Mouse (Mus musculus) heart, embryonic 13.5 days (tissue): ENCODE results near the gene Rasa4. TPM values are rescaled to one million over a fixed set of nuclear protein-coding genes. Genes with fewer than 3 reads are reported as not detected.

Experiments
- ATAC-seq: fragments of 200-750 bp; cut with Nextera tagmentation; 2 replicates; pipeline ENCODE4 v1.8.0; 2017; ENCODE audit warnings: moderate TSS enrichment; ENCODE audit not compliant: insufficient number of reproducible peaks, low FRiP score, low TSS enrichment; ENCODE audit errors: extremely low read depth
- H3K27ac ChIP-seq: fragments of 300-500 bp; sonication (generic); replicated peaks from 2 replicates; pipeline ENCODE4 v1.5.1; 2015; ENCODE audit warnings: moderate library complexity, mild to moderate bottlenecking, inconsistent platforms
- H3K27me3 ChIP-seq: fragments of 300-500 bp; sonication (generic); replicated peaks from 2 replicates; pipeline ENCODE4 v1.6.1; 2015; ENCODE audit warnings: mild to moderate bottlenecking, inconsistent platforms
- H3K36me3 ChIP-seq: fragments of 300-500 bp; sonication (generic); 2 replicates; pipeline ENCODE4 v1.6.1; 2015; ENCODE audit warnings: mild to moderate bottlenecking, inconsistent platforms
- H3K4me1 ChIP-seq: fragments of 300-500 bp; sonication (generic); 2 replicates; pipeline ENCODE4 v1.6.1; 2015; ENCODE audit warnings: inconsistent platforms
- H3K4me2 ChIP-seq: fragments of 300-500 bp; sonication (generic); 2 replicates; pipeline ENCODE4 v1.6.1; 2015; ENCODE audit warnings: inconsistent platforms, mild to moderate bottlenecking, moderate library complexity
- H3K4me3 ChIP-seq: fragments of 300-500 bp; sonication (generic); 2 replicates; pipeline ENCODE4 v1.5.1; 2015; ENCODE audit warnings: moderate library complexity, mild to moderate bottlenecking, inconsistent platforms
- H3K9ac ChIP-seq: fragments of 300-500 bp; sonication (generic); 2 replicates; pipeline ENCODE4 v1.6.1; 2015; ENCODE audit warnings: inconsistent platforms, mild to moderate bottlenecking, moderate library complexity
- H3K9me3 ChIP-seq: fragments of 300-500 bp; sonication (generic); 2 replicates; pipeline ENCODE4 v1.6.1; 2016; ENCODE audit warnings: inconsistent platforms
- WGBS: fragments of 180-500 bp; shearing (Covaris S2); methylation state at CpG from one replicate; pipeline ENCODE4 v1.1.7; 2015; ENCODE audit warnings: mixed read lengths; 5-methylcytosine and 5-hydroxymethylcytosine counted together
- polyA plus RNA-seq: library from polyadenylated mRNA; unstranded; fragments of >200 nt; fragmentation: Nextera tagmentation; extraction: Ambion mirVana; gene quantifications from 2 replicates; pipeline ENCODE4 v1.2.1, GENCODE M21; 2015

Rasa4 gene
- 1.6 TPM in 2 replicates for polyA plus RNA-seq

DNA sequence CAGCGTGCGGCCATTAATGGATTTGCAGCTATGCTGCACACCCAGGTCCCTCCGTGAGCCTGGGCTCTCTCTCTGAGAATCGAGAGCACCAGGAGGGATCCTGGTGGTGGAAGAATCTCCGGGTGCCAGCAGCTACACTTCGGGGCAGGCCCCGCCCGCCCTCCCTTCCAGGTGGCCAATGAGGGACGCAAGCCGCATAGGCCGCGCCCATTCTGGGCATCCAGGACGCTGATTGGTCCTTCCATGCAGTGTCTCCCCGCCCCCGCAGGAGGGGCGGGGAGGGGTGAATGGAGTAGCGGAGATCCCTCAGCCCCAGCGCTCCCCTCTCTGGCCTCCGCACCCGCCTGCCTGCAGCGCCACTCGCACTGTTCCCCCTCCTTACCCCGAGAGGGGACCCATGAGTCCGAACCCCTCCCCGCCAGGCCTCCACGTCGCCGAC is at the start of gene Rasa4:
Gene Rasa4 (plus strand): TSS at position 248 of the 439 bp plus-strand sequence.
- Histone ChIP-seq H3K4me3 (peak within 1 kb of the TSS; percentile 60), H3K9ac (peak within 1 kb of the TSS; percentile 79), H3K27ac (no peak within 1 kb of the TSS), H3K9me3 (no peaks in the 10 kb centered on the region), H3K27me3 (peaks cover 49% of the 10 kb centered on the region), H3K36me3 (no peaks in the 10 kb centered on the region), H3K4me1 (peaks cover 12% of the 10 kb centered on the region), H3K4me2 (peak within 1 kb of the TSS; percentile 93)
- WGBS, result under 1% methylated on average over 27 of the region's 28 CpGs
- ATAC-seq, result peak; percentile 95

DNA sequence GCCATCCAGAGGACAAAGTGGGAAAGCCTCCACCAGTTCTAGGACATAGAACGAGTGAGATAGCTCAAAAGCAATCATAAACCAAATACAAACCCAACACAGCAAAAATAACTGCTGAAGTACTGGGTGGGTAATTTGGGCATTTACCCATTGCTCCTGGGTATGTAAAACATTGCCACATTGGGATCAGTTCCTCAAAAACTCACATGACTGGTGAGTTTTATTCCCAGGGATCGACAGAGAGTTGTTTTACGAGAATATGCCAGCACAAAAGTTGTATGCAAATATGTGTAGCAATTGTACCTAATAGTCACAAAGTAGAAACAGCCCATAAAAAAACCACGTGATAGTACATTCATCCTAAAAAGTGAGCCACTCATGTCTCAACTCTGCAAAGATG is 48.8 kb upstream of the Rasa4 start:
- Histone ChIP-seq H3K4me2 (no peak overlapping the region), H3K36me3 (peaks cover 32% of the 10 kb centered on the region), H3K27ac (no peak overlapping the region), H3K27me3 (0 out of 2 replicates have a peak, but pooled peaks cover 7% of the 10 kb centered on the region), H3K4me1 (0 out of 2 replicates have a peak, but pooled peaks cover 5% of the 10 kb centered on the region), H3K4me3 (no peak overlapping the region), H3K9me3 (no peaks in the 10 kb centered on the region), H3K9ac (no peak overlapping the region)
- ATAC-seq, result no peak
- 71% methylated on average over 4 of the region's 4 CpGs for WGBS

DNA sequence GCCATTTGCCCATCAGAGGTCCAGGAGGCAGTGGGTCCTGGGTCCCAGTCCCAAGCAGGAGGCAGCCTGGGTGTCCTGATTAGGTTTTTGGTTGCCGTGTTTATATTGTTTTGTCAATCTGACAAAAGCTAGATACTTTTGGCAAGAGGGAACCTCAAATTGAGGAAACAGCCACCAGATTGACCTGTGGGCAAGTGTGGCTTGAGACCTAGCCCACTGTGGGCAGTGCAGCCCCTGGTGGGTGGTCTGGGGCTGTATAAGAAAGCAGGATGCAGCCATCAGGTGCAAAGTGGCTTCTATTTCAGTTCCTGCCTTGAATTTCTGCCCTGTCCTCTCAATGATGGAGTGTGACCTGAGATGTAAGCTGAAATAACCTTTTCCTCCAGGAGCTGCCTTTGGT is 48.4 kb upstream of the Rasa4 start:
- 76% methylated on average over 1 of the region's 1 CpGs for WGBS

DNA sequence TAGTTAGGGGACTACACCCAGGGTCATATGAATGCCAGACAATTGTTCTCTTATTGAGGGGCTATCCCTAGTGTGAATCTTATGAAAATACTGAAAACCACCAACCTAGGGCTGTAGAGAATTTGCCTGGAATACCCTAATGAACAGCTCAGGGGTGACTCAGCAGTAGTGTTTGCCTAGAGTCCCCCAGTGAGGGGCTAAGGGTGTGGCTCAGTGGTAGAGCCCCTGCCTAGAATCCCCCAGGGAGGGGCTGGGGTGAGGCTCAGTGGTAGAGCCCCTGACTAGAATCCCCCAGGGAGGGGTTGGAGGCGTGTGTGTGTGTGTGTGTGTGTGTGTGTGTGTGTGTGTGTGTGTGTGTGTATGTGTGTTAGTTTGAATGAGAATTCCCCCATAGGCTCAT is 47.0 kb upstream of the Rasa4 start:
- 0 out of 2 replicates have a peak, but pooled peaks cover 7% of the 10 kb centered on the region for H3K27me3 ChIP-seq
- H3K4me2 ChIP-seq, result no peak overlapping the region
- 80% methylated on average over 1 of the region's 1 CpGs for WGBS
- no peak overlapping the region for H3K4me3 ChIP-seq
- H3K27ac ChIP-seq, result no peak overlapping the region
- H3K9ac ChIP-seq, result no peak overlapping the region
- ATAC-seq, result no peak
- 0 out of 2 replicates have a peak, but pooled peaks cover 6% of the 10 kb centered on the region for H3K4me1 ChIP-seq
- H3K36me3 ChIP-seq, result peaks cover 14% of the 10 kb centered on the region
- H3K9me3 ChIP-seq, result no peaks in the 10 kb centered on the region

More for the DNA sequence above, 48.4 kb upstream of the Rasa4 start:
- Histone ChIP-seq H3K27me3 (0 out of 2 replicates have a peak, but pooled peaks cover 7% of the 10 kb centered on the region), H3K9me3 (no peaks in the 10 kb centered on the region), H3K4me3 (no peak overlapping the region), H3K36me3 (peaks cover 28% of the 10 kb centered on the region), H3K27ac (no peak overlapping the region), H3K4me2 (no peak overlapping the region), H3K4me1 (0 out of 2 replicates have a peak, but pooled peaks cover 6% of the 10 kb centered on the region), H3K9ac (no peak overlapping the region)
- ATAC-seq, result no peak

DNA sequence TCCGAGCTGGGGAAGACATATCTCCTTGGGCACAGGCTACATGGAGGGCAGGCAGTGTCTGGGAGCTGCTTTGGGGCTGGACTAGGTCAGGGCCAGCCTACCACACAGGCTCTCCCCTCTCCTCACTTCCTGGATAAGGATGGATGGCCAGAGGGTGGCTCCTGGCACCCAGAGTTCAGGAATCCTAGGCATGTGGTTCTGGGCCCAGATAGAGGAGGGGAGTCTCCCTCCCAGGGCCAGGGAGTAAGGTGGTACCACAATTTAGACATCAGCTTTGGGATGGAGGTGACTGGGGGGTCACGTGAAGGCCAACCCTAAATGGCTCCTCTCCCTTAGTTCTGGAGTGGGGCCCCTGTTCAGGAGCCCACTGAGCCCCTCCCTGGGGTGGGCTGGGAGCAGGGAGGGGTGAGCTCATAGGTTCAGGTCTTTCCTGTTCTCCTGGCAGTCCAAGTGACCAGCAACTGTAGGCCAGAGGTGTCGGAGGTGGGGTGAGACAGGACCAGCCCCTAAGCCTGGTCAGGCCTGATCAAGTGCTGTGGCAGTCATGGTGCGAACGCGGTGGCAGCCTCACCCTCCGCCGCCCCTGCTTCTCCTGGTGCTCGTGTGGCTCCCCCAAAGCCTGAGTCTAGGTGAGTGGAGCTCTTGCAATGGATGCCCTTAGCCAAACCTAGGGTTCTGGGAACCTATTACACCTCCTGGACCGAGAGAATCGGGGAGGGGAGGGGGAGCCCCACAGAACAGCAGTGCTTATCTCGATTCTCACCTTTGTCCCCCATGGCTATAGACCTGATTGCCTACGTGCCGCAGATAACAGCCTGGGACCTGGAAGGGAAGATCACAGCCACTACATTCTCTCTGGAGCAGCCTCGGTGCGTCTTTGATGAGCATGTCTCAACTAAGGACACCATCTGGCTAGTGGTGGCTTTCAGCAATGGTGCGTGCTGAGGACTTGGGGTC is 45.2 kb upstream of the Rasa4 start, which contains the start of gene Upk3b:
Gene Upk3b (plus strand): TSS at position 239 of the 957 bp plus-strand sequence.
- Histone ChIP-seq H3K27ac (peak within 1 kb of the TSS; percentile 51), H3K9ac (peak within 1 kb of the TSS; percentile 20; the same call in 1 of the 2 replicates), H3K27me3 (0 out of 2 replicates have a peak, but pooled peaks cover 7% of the 10 kb centered on the region), H3K36me3 (no peaks in the 10 kb centered on the region), H3K4me1 (0 out of 2 replicates have a peak, but pooled peaks cover 6% of the 10 kb centered on the region), H3K9me3 (no peaks in the 10 kb centered on the region), H3K4me3 (peak within 1 kb of the TSS; percentile 34), H3K4me2 (peak within 1 kb of the TSS; percentile 50; the same call in 1 of the 2 replicates)
- 0 out of 2 replicates have a peak, but pooled peaks have one; percentile 18 for ATAC-seq
- WGBS, result 43% methylated on average over 17 of the region's 17 CpGs

DNA sequence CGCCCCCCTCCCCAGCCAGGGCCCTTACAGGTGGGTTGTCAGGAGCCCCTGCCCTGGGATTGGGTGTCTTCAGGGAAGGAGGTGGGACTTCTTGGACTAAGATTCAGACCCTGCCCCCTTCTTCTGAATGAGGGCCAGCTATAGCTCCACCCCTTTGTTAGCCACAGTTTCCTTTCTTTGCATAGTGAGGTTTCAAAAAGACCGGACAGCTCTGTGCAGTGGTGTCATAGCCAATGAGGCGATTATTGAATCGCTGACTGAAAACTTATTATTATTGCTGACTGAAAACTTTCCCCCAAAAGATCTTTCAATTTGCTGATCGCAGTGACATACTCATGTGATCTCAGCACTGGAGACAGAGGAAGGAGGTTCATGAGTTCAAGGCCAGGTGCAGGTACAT is 43.5 kb upstream of the Rasa4 start:
- no peak for ATAC-seq
- Histone ChIP-seq H3K27me3 (0 out of 2 replicates have a peak, but pooled peaks cover 7% of the 10 kb centered on the region), H3K27ac (no peak overlapping the region), H3K9me3 (no peaks in the 10 kb centered on the region), H3K36me3 (no peaks in the 10 kb centered on the region), H3K4me2 (peak overlapping the region; percentile 50), H3K9ac (peak overlapping the region; percentile 55), H3K4me3 (peak overlapping the region; percentile 34), H3K4me1 (0 out of 2 replicates have a peak, but pooled peaks cover 6% of the 10 kb centered on the region)
- WGBS, result 52% methylated on average over 5 of the region's 5 CpGs

DNA sequence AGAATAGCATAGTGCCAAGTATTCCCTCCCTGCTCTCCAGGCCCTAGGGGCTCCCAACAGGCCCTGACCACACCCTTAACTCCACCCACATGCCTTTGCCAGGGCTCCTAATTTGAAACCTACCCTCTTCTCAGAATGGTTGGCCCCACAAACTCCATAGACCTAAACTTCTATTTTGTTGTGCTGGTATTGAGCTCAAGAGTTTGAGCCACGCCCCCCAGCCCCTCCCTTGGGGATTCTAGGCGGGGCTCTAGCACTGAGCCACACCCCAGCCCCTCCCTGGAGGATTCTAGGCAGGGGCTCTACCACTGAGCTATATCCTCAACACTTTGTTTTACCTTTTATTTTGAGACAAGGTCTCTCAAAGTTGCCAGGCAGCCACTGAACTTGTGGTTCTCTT is 42.5 kb upstream of the Rasa4 start:
- Histone ChIP-seq H3K9me3 (no peaks in the 10 kb centered on the region), H3K27ac (no peak overlapping the region), H3K4me2 (no peak overlapping the region), H3K36me3 (no peaks in the 10 kb centered on the region), H3K4me3 (no peak overlapping the region), H3K27me3 (0 out of 2 replicates have a peak, but pooled peaks cover 7% of the 10 kb centered on the region), H3K9ac (no peak overlapping the region), H3K4me1 (0 out of 2 replicates have a peak, but pooled peaks cover 6% of the 10 kb centered on the region)
- no peak for ATAC-seq
- 44% methylated on average over 2 of the region's 2 CpGs for WGBS

DNA sequence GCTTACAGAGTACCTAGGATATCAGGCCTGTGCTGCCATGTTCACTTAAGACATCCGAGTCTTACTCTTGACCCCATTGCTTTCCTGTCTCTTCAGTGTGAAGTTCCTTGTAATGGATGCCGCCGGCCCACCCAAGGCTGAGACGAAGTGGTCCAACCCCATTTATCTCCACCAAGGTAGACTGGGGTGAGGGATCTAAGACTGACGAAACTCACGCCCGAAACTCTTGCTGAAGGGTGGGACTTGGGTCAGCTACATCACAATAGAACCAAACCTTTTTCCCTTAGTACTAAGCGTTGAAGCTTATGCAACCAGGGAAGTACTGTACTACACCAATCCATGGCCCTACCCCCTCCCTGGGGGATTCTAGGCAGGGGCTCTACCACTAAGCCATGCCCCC is 42.0 kb upstream of the Rasa4 start:
- no peak overlapping the region for H3K4me2 ChIP-seq
- WGBS, result 81% methylated on average over 8 of the region's 8 CpGs

DNA sequence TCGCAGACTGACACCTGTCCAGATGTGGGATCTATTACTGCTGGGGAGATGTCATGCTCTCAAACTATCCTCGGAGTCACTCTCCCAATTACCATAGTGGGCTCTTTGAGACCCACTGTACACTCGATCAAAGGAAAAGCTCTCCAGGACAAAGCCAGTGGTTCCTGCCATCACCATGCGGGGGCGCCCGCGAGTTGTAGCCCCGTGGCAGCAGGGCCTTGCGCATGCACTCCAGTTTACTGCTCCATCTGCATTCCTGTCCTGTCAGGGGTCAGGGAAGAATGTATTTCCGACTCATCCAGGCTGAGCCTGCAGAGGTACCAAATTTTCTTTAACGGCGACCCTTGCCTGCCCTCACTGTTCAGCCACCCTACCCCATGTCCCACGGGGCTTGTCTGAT is 38.9 kb upstream of the Rasa4 start:
- Histone ChIP-seq H3K4me1 (0 out of 2 replicates have a peak, but pooled peaks cover 2% of the 10 kb centered on the region), H3K27me3 (no peaks in the 10 kb centered on the region), H3K9me3 (no peaks in the 10 kb centered on the region), H3K36me3 (no peaks in the 10 kb centered on the region), H3K9ac (no peak overlapping the region), H3K4me3 (no peak overlapping the region), H3K4me2 (no peak overlapping the region), H3K27ac (no peak overlapping the region)
- ATAC-seq, result no peak
- 58% methylated on average over 13 of the region's 13 CpGs for WGBS

More for the DNA sequence above, 42.0 kb upstream of the Rasa4 start:
- Histone ChIP-seq H3K4me3 (no peak overlapping the region), H3K36me3 (no peaks in the 10 kb centered on the region), H3K9ac (no peak overlapping the region), H3K9me3 (no peaks in the 10 kb centered on the region), H3K27me3 (0 out of 2 replicates have a peak, but pooled peaks cover 7% of the 10 kb centered on the region), H3K27ac (no peak overlapping the region), H3K4me1 (0 out of 2 replicates have a peak, but pooled peaks cover 6% of the 10 kb centered on the region)
- ATAC-seq, result no peak

DNA sequence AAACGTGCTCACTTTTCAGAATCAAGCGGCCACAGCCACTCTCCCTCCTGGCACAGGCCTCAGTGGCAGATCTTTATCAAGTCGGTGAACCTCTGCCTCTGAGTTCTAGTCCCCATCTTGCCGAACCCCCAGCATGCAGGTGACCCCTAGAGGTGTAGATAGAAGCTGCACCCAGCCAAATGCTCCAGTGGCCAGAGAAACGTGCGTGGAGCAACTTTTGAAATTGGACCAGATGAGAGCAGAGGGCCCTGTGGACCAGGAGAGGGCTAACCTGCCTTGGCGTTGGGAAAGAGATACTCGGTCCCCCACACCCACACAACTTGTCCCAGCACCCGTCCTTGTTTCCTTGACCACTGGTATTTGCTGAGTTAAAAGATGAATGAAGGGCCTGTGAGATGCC is 38.3 kb upstream of the Rasa4 start:
- H3K9me3 ChIP-seq, result no peaks in the 10 kb centered on the region
- no peak overlapping the region for H3K4me3 ChIP-seq
- H3K36me3 ChIP-seq, result no peaks in the 10 kb centered on the region
- no peak overlapping the region for H3K9ac ChIP-seq
- no peak for ATAC-seq
- H3K27me3 ChIP-seq, result no peaks in the 10 kb centered on the region
- H3K4me1 ChIP-seq, result no peaks in the 10 kb centered on the region
- H3K27ac ChIP-seq, result no peak overlapping the region
- H3K4me2 ChIP-seq, result no peak overlapping the region
- WGBS, result 37% methylated on average over 9 of the region's 9 CpGs

DNA sequence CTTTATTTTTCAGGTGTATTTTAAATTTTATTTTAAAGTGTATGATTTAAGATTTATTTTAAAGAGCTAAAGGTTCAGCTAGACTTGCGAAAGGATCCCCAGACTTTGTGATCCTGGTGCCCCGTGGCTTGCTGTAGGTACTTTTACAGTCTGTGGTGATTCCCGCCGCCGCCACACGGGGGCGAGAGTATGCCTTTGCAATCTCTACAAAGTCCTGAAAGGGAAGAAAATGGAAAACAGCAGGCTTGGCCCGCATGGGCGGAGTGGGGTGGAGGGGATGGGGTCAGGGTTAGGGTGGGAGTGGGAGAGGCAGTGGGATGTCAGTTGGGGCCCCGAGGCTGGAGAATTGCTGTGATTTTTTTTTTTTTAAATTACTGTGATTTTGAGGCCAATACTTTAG is 37.7 kb upstream of the Rasa4 start:
- Histone ChIP-seq H3K9me3 (no peaks in the 10 kb centered on the region), H3K36me3 (no peaks in the 10 kb centered on the region), H3K4me2 (no peak overlapping the region), H3K9ac (no peak overlapping the region), H3K27ac (no peak overlapping the region), H3K4me1 (peaks cover 2% of the 10 kb centered on the region), H3K27me3 (no peaks in the 10 kb centered on the region), H3K4me3 (no peak overlapping the region)
- WGBS, result 4% methylated on average over 10 of the region's 10 CpGs
- ATAC-seq, result no peak
